In the genomic region with DNA sequence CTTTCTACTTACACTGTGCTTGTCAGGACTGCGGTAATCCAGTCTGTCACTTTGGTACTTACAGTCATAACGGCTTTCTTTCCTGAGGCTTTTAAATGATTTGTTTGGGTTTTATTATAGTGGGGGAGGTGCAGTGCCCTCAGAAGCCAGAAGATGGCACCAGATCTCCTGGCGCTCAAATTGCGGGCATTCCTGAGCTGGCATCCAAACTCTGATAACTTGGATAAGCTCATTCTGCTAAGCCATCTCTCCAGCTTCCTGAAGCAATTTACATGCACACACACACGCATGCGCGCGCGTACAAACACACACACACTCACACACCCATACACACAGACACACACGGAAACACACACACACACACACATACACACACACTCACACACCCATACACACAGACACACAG, we compare ENCODE assay signal across 8 mouse cellular contexts. TPM values are rescaled to one million over a fixed set of nuclear protein-coding genes. Genes with fewer than 3 reads are reported as not detected.
DNase-seq lines count a peak whose midpoint lies in the region; ATAC-seq lines count a peak whose summit lies in the region.

No protein-coding gene starts in this region.

- intact Hi-C loops in heart, postnatal 36 days (cut with DNase I) = loop anchor here (1.0 to 10.0 kb wide), 3 partner anchors 100 to 327 kb away; no protein-coding TSS in a partner anchor

- H3K4me3 ChIP-seq in forebrain, embryonic 14.5 days (ENCODE audit: low read depth, low read length) = no peak overlapping the region

- no peaks in the 10 kb centered on the region for H3K27me3 ChIP-seq in forebrain, embryonic 14.5 days (replicated peaks; ENCODE audit: control insufficient read depth, insufficient read depth, low read length)

- H3K9me3 ChIP-seq in forebrain, embryonic 14.5 days (replicated peaks; ENCODE audit: control insufficient read depth, low read length) = no peaks in the 10 kb centered on the region

- H3K27ac ChIP-seq in forebrain, embryonic 14.5 days (ENCODE audit: low read depth, low read length) = no peak overlapping the region

- DNase-seq in Muller cell, postnatal 12 days (ENCODE audit: inconsistent ontology term) = peak; percentile 75
- peak; percentile 63 to 79 for DNase-seq in cerebellum, adult 18-20 months
- peak; percentile 87 for DNase-seq in forebrain, embryonic 14.5 days (ENCODE audit: low spot score)
- peak; percentile 61 to 75 for DNase-seq in heart, postnatal 36 days
- peak; percentile 61 for DNase-seq in layer of hippocampus, adult 9-11 months
- peak; percentile 81 for DNase-seq in lung, postnatal 10 days
- DNase-seq in retina, adult 2 months (ENCODE audit: low read depth, low spot score) = peak; percentile 60
- peak; percentile 33 for DNase-seq in urinary bladder, adult 2 months (ENCODE audit: low spot score)

- peak; percentile 70 for ATAC-seq in forebrain, embryonic 14.5 days

- no peaks in the 10 kb centered on the region for H3K4me1 ChIP-seq in forebrain, embryonic 14.5 days (ENCODE audit: control insufficient read depth, insufficient read depth, low read length)

- WGBS in forebrain, embryonic 14.5 days = 25% methylated on average over 10 of the region's 10 CpGs

- no peak overlapping the region for H3K4me2 ChIP-seq in forebrain, embryonic 14.5 days (ENCODE audit: low read length)

- no peak overlapping the region for H3K9ac ChIP-seq in forebrain, embryonic 14.5 days (ENCODE audit: low read length)

- no peaks in the 10 kb centered on the region for H3K36me3 ChIP-seq in forebrain, embryonic 14.5 days (ENCODE audit: control insufficient read depth, insufficient read depth, low read length)

RNA-seq across cellular contexts. Expression of a gene that starts 9.1 kb away (rescaled TPM):
- polyA plus RNA-seq in forebrain, embryonic 14.5 days (2014; fragmentation: Nextera tagmentation; extraction: Ambion mirVana) = 14.4 and 14.8 TPM in 2 replicates
- 10 to 100 TPM; 12.8 to 27.3 TPM for total RNA-seq in heart, postnatal 36 days (2021)
- polyA plus RNA-seq in urinary bladder, adult 2 months (2012; rRNA removed) = 42.9 and 54.4 TPM in 2 replicates

RNA-seq across cellular contexts. Expression of a gene that starts 18.4 kb away (rescaled TPM):
- polyA plus RNA-seq in forebrain, embryonic 14.5 days (2014; fragmentation: Nextera tagmentation; extraction: Ambion mirVana) = 7.4 and 7.5 TPM in 2 replicates
- total RNA-seq in heart, postnatal 36 days (2021) = 1 to 10 TPM; 9.5 to 9.6 TPM
- polyA plus RNA-seq in urinary bladder, adult 2 months (2012; rRNA removed) = 96.1 and 119 TPM in 2 replicates

RNA-seq across cellular contexts. Expression of a gene that starts 42.0 kb away (rescaled TPM):
- not detected in 2 replicates for polyA plus RNA-seq in forebrain, embryonic 14.5 days (2014; fragmentation: Nextera tagmentation; extraction: Ambion mirVana)
- total RNA-seq in heart, postnatal 36 days (2021) = not detected
- polyA plus RNA-seq in urinary bladder, adult 2 months (2012; rRNA removed) = not detected in 2 replicates

Comparison
In these comparisons a context has a peak if more than half of its experiments do, and no peak if none do; other contexts are left out.
1. DNase-seq: peak in every context shown above with its lines; median percentile 87 in forebrain, embryonic 14.5 days; 81 in lung, postnatal 10 days; 75 in Muller cell, postnatal 12 days; 71 in cerebellum, adult 18-20 months; 68 in heart, postnatal 36 days; 61 in layer of hippocampus, adult 9-11 months; 60 in retina, adult 2 months; 33 in urinary bladder, adult 2 months.
2. RNA of a gene that starts 18.4 kb away (polyA plus RNA-seq): 96.1 to 119 TPM in urinary bladder, adult 2 months; 7.4 to 7.5 TPM in forebrain, embryonic 14.5 days; every median in the first group is over 10 times any median in the second.